Mouse (Mus musculus) frontal cortex, adult 2 months (tissue): ENCODE results near the gene Mapt. TPM values are rescaled to one million over a fixed set of nuclear protein-coding genes. Genes with fewer than 3 reads are reported as not detected.
"Not testable (repeated sequence)": the region's sequence is repeated elsewhere in the genome, so short reads cannot be mapped to it uniquely, and the experiment has no call there.

Experiments used
- DNase-seq, 2 experiments: peaks; one replicate each; pipeline ENCODE4 v3.0.0; 2022; ENCODE audit warnings: low spot score in 1 of 2; ENCODE audit errors: extremely low spot score in 1 of 2
- polyA plus RNA-seq: library from polyadenylated mRNA; depleted of rRNA; stranded (reverse); fragments of >200 nt; gene quantifications from 2 replicates; pipeline ENCODE4 v1.2.3, GENCODE M21; 2012; rRNA removed

Gene Mapt
- polyA plus RNA-seq, result 232 and 238 TPM in 2 replicates

DNA sequence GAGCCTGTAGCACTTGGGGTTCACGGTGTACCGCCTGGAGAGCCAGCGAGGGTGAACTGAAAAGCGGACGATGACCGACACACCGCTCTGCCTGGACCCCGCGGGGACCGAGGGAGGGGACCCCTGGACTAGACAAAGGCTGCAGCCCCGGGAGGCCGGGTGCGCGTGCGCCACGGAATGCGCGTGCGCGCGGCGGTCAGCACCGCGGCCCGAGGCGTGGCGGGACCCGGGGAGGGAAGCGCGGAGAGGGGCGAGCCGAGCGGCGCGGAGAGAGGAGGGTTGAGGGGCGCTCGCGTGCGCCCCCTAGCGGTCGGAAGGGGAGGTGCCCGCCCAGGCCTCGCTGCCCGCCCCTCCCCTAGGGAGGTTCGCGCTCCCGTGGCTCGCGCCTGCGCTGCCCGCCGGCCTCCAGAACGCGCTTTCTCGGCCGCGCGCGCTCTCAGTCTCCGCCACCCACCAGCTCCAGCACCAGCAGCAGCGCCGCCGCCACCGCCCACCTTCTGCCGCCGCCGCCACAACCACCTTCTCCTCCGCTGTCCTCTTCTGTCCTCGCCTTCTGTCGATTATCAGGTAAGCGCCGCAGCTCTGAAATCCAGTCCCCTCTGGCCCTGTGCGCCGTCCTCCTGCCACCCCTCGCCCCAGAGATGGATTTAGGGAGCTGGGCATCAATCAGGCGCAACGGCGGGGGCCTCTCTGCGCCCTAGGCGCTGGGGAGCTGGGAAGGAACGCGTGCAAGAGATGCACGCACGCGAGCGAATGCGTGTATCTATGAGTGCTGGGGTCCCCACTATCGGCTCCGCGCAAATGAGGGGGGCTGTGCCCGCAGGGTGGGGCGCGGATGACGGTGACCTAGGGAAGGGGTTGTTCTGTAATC lies at the start of gene Mapt:
Gene Mapt (plus strand): TSS at position 350 of the 871 bp plus-strand sequence.
- DNase-seq, result peak; percentile 79 to 94

GRCm38 (mm10) chr11:104182141-104182540 lies 49.0 kb upstream of the Mapt start:
- DNase-seq, result no peak

GRCm38 (mm10) chr11:104186135-104186836 lies 44.9 kb upstream of the Mapt start, which contains the start of gene Sppl2c:
Sppl2c (plus strand) TSS chr11:104186327.
- no peak for DNase-seq

DNA sequence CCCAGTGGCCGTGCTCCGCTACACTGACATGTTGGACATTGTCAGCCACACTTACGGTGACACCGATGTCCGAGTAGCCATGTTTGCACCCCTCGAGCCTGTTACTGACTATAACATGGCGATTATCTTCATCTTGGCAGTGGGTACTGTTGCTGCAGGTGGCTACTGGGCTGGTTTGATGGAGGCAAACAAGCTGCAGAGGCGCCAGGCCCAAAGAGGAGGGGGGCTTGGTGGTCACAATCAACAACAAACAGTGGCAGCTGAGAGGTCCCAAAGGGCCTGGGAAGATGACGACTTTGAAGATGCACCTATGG lies 44.4 kb upstream of the Mapt start:
- no peak for DNase-seq

GRCm38 (mm10) chr11:104187766-104188165 lies 43.4 kb upstream of the Mapt start:
- DNase-seq, result no peak

GRCm38 (mm10) chr11:104190008-104190407 lies 41.2 kb upstream of the Mapt start:
- no peak for DNase-seq

DNA sequence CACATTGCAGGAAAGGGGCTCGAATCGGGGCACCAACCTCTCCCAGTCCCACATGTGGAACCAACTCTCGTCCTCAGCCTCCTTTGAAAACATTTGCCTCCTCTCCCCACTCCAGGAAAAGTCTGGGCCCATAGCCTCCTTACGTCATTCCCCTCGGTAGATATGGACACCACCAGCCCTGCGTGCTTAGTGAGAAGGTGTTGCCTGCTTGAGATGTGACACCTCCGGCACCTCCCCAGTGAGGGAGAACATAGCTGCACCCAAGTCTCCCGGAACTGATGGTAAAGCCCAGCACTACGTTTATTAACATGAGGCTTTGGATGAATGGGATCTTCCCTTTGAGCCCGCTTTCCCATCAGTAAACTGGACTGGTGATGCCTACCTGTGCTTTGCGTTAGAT lies 35.8 kb upstream of the Mapt start:
- DNase-seq, result no peak

DNA sequence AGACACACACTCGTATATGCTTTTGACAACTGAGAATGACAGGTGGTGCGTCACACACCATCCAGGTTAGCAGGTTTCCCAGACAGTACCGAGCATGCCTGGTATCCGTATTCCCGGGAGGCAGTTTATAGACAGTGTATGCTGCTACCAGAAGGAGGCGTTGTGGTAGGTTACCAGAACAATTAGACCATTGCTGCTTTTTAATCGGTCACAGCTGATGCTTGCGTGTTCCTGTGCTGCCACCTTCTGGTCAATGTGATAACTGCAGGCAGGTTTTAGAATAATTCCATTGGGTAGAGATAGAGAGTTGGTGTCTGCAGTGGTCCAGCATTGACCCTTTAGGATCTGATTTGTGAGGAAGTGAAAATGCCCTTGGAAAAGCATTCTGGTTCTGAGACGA lies 35.4 kb upstream of the Mapt start:
- peak; percentile 87 to 98 for DNase-seq

DNA sequence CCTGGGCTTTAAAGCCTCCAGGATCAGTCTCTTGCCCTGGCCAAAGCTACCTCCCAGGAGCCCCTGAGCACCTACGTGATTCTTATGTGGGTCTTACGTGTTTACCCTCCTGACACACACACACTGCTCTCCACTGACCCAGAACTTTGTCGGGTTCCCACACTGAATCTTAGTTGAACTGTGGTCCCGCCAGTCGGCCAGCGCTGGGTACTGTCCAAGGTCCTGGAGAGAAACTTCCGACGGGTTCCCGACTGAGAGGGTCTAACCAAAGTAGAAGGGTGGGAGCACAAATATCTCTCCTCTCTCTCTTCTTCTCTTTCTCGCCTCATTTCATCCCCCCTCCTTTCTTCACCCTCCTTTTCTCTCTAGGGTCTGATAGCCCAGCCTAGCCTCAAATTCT lies 33.3 kb upstream of the Mapt start:
- no peak for DNase-seq

DNA sequence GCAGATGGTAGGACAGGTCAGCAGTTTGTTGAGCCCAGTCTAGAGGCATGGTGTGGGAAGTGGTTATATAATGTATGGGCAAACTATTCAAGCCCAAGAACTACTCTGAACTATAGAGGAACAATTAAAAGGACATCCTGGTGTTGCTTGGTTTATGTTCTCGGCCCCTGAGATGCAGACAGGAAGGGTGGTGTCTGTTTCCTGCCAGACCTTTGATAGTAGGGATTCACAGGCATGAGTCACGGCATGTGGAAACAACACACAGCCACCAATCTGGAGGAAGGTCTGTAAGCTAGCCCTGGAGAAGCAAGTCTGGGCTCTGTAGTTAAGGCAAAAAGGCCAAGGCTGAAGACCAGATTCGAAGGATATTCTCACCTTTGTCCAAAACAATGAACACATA lies 27.9 kb upstream of the Mapt start:
- no peak for DNase-seq

DNA sequence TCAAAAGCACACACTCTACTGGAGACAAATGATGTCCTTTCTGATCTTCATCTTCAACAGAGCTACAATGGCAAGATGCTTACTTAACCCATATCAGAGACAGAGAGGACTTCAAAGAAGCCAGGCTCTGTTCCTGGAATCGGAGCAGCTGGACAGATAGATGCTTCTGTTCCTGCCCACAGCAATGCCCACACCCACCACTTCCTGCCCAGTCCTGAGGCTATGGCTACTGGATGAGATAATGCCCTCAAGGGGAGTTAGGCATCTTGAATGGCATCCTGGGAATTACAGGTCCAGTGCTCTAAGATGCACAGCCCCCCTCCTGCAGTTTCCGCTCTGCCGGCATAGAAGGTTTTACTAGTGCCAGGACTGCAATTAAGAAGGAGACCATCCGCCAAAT lies 24.6 kb upstream of the Mapt start:
- DNase-seq, result no peak

- no peak for DNase-seq
Measured at GRCm38 (mm10) chr11:104209041-104209440, 22.1 kb upstream of the Mapt start.

GRCm38 (mm10) chr11:104211251-104211650 lies 19.9 kb upstream of the Mapt start:
- no peak for DNase-seq

GRCm38 (mm10) chr11:104214128-104214527 lies 17.1 kb upstream of the Mapt start:
- not testable (repeated sequence) for DNase-seq

GRCm38 (mm10) chr11:104218075-104218474 lies 13.1 kb upstream of the Mapt start:
- no peak for DNase-seq

- no peak for DNase-seq
Measured at GRCm38 (mm10) chr11:104220291-104220690, 10.9 kb upstream of the Mapt start.

DNA sequence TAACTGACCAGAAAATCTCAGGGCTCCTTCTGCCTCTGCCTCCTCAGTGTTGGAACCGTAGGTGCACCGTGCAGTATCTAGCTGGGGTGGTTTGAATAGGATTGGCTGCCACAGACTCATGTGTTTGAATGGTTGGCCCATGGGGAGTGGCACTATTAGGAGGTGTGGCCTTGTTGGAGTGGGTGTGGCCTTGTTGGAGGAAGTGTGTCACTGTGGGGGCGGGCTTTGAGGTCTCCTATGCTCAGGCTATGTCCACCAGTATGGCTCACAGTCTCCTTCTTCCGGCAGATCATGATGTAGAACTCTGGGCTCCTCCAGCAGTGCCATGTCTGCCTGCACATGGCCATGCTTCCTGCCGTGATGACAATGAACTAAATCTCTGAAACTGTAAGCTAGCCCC lies 9.4 kb upstream of the Mapt start:
- no peak for DNase-seq

DNA sequence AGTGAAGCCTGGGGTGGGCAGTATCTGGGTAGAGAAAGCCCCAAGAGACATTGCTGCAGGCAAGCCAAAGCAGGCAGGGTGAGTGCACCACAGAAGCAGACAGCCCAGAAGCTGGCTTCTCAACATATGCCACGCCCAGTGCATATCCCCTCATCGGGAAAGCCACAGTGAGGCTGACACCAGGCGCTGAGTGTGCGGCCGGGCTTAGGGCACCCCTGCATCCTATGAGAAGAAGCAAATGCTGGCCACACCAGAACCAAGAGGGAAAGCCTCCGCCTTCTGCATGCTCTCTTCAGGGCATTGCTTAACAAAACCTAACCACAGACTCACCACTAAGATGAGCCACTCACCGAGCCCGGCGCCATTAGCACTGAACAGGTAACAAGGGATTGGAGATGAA lies 7.9 kb upstream of the Mapt start:
- no peak for DNase-seq

DNA sequence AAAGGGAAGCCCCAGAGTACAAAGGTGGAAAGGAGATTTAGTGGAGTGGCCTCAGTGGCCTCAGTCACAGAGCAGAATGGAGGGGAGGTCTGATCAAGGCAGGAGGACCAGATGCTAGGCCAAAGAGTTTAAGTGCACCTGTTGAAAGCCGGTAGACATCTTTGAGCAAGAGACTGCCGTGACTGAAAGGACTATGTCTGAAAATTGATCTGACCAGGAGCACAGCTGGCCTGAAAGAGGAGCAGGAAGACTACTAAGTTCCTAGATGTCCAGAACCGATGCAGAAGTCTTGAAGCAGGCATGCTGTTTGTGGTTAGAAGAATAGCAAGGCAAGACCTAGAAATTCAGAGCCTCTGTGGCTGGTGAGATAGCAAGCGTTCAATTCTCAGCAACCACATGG lies 1.8 kb upstream of the Mapt start:
- no peak for DNase-seq

- no peak for DNase-seq
Measured at GRCm38 (mm10) chr11:104230066-104230778, 968 bp upstream of the Mapt start.
